Mouse (Mus musculus): ENCODE results near the gene Bnc2.

GRCm38 (mm10) chr4:84627616-84628015, 47.5 kb downstream of the Bnc2 start:
- TF ChIP-seq MYOG (IDR thresholded peaks at IDR 0.05; ENCODE audit: control insufficient read depth in 1 of 3, insufficient read depth in 1 of 3, insufficient read length in 2 of 3, low read depth in 2 of 3): no peak
- TF ChIP-seq POLR2AphosphoS2 (IDR thresholded peaks at IDR 0.05; ENCODE audit: insufficient read length, low read depth): no peak
- no peak for TF ChIP-seq POLR2A (IDR thresholded peaks at IDR 0.05; ENCODE audit: insufficient read length, low read depth)
- no peak for TF ChIP-seq SRF (IDR thresholded peaks at IDR 0.05; ENCODE audit: control insufficient read depth, insufficient read length, low read depth)
- no peak for TF ChIP-seq TCF3 (IDR thresholded peaks at IDR 0.05; ENCODE audit: insufficient read length, low read depth)
- TF ChIP-seq USF1 (IDR thresholded peaks at IDR 0.05; ENCODE audit: low read depth): no peak
- no peak for TF ChIP-seq CEBPB (IDR thresholded peaks at IDR 0.05; ENCODE audit: insufficient read depth, poor library complexity, severe bottlenecking)
- no peak for TF ChIP-seq TCF12 (IDR thresholded peaks at IDR 0.05; ENCODE audit: insufficient read depth, poor library complexity, severe bottlenecking)
- TF ChIP-seq REST (IDR thresholded peaks at IDR 0.05; ENCODE audit: insufficient read depth, insufficient read length): no peak
